Mouse (Mus musculus) layer of hippocampus, adult 2 months (tissue): Measurements from ENCODE around the gene Dmap1. TPM values are rescaled to one million over a fixed set of nuclear protein-coding genes. Genes with fewer than 3 reads are reported as not detected.

Experiments
- DNase-seq, 2 experiments: peaks; one replicate each; pipeline ENCODE4 v3.0.0; 2022; ENCODE audit warnings: low spot score in 2 of 2
- H3K27ac ChIP-seq: fragments of 200-600 bp; 2 replicates; pipeline ENCODE4 v1.8.1; 2022
- H3K4me3 ChIP-seq: fragments of 200-600 bp; 2 replicates; pipeline ENCODE4 v1.8.1; 2022; ENCODE audit warnings: mild to moderate bottlenecking
- CTCF ChIP-seq: fragments of 200-600 bp; conservative IDR thresholded peaks from 2 replicates; pipeline ENCODE4 v1.8.1; 2022; ENCODE audit warnings: antibody characterized with exemption, mild to moderate bottlenecking, moderate library complexity
- total RNA-seq, 2 experiments: library from RNA; stranded (reverse); gene quantifications; 2 replicates each; pipeline ENCODE4 v1.2.3; 2021

Gene Dmap1
- total RNA-seq, 2 experiments from 2014 or later = 39.0 to 40.4 TPM

DNA sequence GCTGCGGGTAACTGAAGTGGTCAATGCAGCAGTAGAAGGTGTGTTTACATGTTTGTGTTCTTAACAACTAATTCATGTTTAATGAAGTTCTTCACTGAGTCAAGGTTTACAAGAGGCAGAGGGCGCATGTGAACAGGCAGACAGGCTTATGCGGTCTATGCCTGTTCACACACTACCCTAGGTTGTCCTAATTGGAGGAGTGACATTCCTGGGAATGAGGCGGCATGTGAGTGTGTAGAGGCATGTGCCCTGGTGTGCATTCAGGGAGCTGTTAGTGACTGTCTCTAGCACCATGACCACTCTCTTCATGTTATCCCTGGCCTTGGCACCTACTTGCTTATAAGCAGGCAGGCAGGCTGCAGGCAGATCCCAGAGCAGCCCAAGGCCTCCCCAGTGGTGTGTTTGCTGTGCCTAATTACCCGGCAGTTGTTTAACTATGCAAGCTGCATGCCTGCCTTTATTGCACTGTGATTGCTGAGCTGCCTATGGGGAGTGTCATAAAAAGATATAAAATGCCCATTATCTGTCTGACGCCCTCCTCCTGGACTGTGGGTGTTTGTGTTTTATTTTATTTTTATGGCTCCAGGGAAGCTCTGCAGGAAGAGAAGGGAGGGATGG is 51.9 kb downstream of the Dmap1 start:
- TF ChIP-seq CTCF = no peak
- Histone ChIP-seq H3K4me3 (no peak overlapping the region), H3K27ac (no peak overlapping the region)
- DNase-seq = no peak

DNA sequence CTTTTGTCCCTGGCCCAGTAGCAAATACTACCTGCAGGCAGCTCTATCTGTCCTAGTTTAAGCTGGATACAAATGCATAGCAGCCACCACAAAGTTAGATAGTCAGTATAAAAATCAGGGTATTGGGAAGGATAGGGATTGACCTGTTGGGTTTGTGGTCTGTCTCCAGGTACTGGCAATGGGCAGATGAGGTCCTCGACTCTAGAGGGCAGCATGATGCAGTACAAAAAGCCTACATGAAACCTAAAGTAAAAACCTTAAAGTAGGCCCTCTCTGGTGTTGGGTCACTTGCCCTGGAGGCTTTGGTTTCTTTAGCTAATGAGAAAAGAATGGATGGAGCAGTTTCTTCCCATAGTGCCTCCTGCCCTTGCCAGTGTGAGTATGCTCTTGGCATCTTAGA is 53.6 kb downstream of the Dmap1 start:
- DNase-seq = no peak
- Histone ChIP-seq H3K27ac (no peak overlapping the region), H3K4me3 (no peak overlapping the region)
- peak; percentile 68 for TF ChIP-seq CTCF

Other genes starting within 250 kb of the Dmap1 start
- gene Rnf220, start 185.2 kb downstream of the Dmap1 start, total RNA-seq = 100 to 1,000 TPM; 184 to 189 TPM
- gene Eri3, start 131.9 kb downstream of the Dmap1 start, total RNA-seq = 100 to 1,000 TPM; 194 to 211 TPM
- not detected for gene Gm12845, start 42.1 kb upstream of the Dmap1 start, total RNA-seq
- gene Klf17, start 83.4 kb upstream of the Dmap1 start, total RNA-seq = not detected
- 10 to 100 TPM; 32.2 to 33.2 TPM for gene Slc6a9, start 152.2 kb upstream of the Dmap1 start, total RNA-seq
- gene Ccdc24, start 190.3 kb upstream of the Dmap1 start, total RNA-seq = 1 to 10 TPM in 1 of 2 experiments, under 1 TPM in 1; 0.79 to 2.0 TPM
- 10 to 100 TPM; 58.6 to 61.3 TPM for gene B4galt2, start 201.2 kb upstream of the Dmap1 start, total RNA-seq
- 100 to 1,000 TPM; 411 to 424 TPM for gene Atp6v0b, start 205.1 kb upstream of the Dmap1 start, total RNA-seq
- gene Dph2, start 209.8 kb upstream of the Dmap1 start, total RNA-seq = 10 to 100 TPM; 10.1 to 12.1 TPM
- gene Ipo13, start 232.7 kb upstream of the Dmap1 start, total RNA-seq = 100 to 1,000 TPM; 133 to 138 TPM
- 1 to 10 TPM; 1.8 to 1.9 TPM for gene Artn, start 247.5 kb upstream of the Dmap1 start, total RNA-seq